Mouse (Mus musculus): ENCODE data around the gene Ctxn2.
"Not testable (repeated sequence)": the region's sequence is repeated elsewhere in the genome, so short reads cannot be mapped to it uniquely, and the experiment has no call there.

DNA sequence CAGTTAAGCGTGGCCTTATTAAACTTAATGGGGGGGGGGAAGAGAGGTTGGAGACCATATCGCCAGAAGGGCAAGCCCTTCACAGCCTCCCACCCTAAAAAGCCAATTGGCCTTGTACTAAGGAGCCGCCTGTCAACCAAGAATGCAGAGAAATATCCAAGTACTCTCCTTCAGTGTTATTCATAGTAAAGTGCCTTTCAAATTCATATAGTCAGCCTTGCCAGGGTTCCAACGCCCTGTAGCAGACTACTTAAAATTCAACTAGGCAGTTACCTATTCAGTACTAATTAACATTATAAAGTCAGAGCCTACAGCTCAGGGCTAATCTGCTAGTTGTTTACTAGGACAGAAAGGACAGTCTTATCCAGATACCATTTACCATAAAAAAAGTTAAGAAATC, 30.0 kb upstream of the Ctxn2 start:
- TF ChIP-seq CTCF (IDR thresholded peaks at IDR 0.05; ENCODE audit: insufficient read depth, low read length); POLR2A (IDR thresholded peaks at IDR 0.05; ENCODE audit: borderline replicate concordance, extremely low read depth, low read depth, low read length): not testable (repeated sequence)
